In the genomic region with DNA sequence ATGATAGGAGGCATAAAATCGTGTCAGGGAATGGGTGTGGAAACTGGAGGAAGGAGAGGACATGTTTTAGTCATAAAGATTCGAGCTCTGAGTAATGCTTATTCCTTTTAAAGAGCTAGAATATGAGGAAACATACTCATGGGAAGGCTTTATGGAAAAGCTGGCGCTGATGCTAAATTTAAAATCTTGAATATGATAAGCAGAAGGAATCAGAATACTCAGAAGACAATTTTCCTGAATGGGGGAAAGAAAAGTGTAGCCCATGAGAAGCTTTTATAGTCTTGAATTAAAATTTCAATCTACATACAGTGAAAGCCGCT, we compare ENCODE assay signal across 8 mouse cellular contexts.
DNase-seq lines count a peak whose midpoint lies in the region; ATAC-seq and TF ChIP-seq lines count a peak whose summit lies in the region.

No protein-coding gene starts in this region.

- peaks cover 35% of the 10 kb centered on the region for H3K27me3 ChIP-seq in heart, embryonic 10.5 days (ENCODE audit: insufficient read depth, poor library complexity, severe bottlenecking)
- H3K27me3 ChIP-seq in heart, adult 2 months (ENCODE audit: control insufficient read depth, insufficient read depth, low read length), result peaks cover 10% of the 10 kb centered on the region
- peaks cover 24% of the 10 kb centered on the region for H3K27me3 ChIP-seq in E14TG2a.4 (ENCODE audit: insufficient read depth, low read length)
- peaks cover 3% of the 10 kb centered on the region; the same call in 1 of the 2 replicates for H3K27me3 ChIP-seq in hindbrain, embryonic 12.5 days
- peaks cover 58% of the 10 kb centered on the region for H3K27me3 ChIP-seq in midbrain, embryonic 10.5 days (ENCODE audit: low read depth, poor library complexity, severe bottlenecking)

- no peaks in the 10 kb centered on the region for H3K9me3 ChIP-seq in heart, embryonic 10.5 days
- no peaks in the 10 kb centered on the region for H3K9me3 ChIP-seq in E14TG2a.4 (ENCODE audit: low read length)
- H3K9me3 ChIP-seq in hindbrain, embryonic 12.5 days (replicated peaks), result no peaks in the 10 kb centered on the region
- H3K9me3 ChIP-seq in midbrain, embryonic 10.5 days (replicated peaks), result no peaks in the 10 kb centered on the region

- TF ChIP-seq POLR2A in heart, adult 2 months (IDR thresholded peaks at IDR 0.05; ENCODE audit: insufficient read depth, low read depth, low read length), result no peak

- H3K27ac ChIP-seq in heart, embryonic 10.5 days, result peak overlapping the region; percentile 76; the same call in 1 of the 2 replicates
- no peak overlapping the region for H3K27ac ChIP-seq in heart, adult 2 months
- peak overlapping the region; percentile 98 for H3K27ac ChIP-seq in hindbrain, embryonic 12.5 days
- peak overlapping the region; percentile 89; the same call in 1 of the 2 replicates for H3K27ac ChIP-seq in midbrain, embryonic 10.5 days (replicated peaks)

- no peak for ATAC-seq in hindbrain, embryonic 12.5 days (ENCODE audit: low FRiP score)

- no peak for TF ChIP-seq EP300 in heart, adult 2 months (IDR thresholded peaks at IDR 0.05; ENCODE audit: insufficient read depth, low read depth, low read length)

- H3K4me2 ChIP-seq in hindbrain, embryonic 12.5 days (replicated peaks), result peak overlapping the region; percentile 75

- H3K4me1 ChIP-seq in heart, embryonic 10.5 days, result 0 out of 2 replicates have a peak, but pooled peaks cover 5% of the 10 kb centered on the region
- 0 out of 2 replicates have a peak, but pooled peaks cover 2% of the 10 kb centered on the region for H3K4me1 ChIP-seq in heart, adult 2 months (ENCODE audit: control insufficient read depth, insufficient read depth, low read length)
- H3K4me1 ChIP-seq in E14TG2a.4 (replicated peaks; ENCODE audit: low read depth, low read length), result peaks cover 40% of the 10 kb centered on the region
- peaks cover 29% of the 10 kb centered on the region for H3K4me1 ChIP-seq in hindbrain, embryonic 12.5 days
- H3K4me1 ChIP-seq in midbrain, embryonic 10.5 days, result peaks cover 48% of the 10 kb centered on the region

- WGBS in heart, embryonic 10.5 days, result 43% methylated on average over 4 of the region's 4 CpGs
- WGBS in heart, adult 2 months, result 51% methylated on average over 4 of the region's 4 CpGs
- 35% methylated on average over 4 of the region's 4 CpGs for WGBS in hindbrain, embryonic 12.5 days
- 39% methylated on average over 4 of the region's 4 CpGs for WGBS in midbrain, embryonic 10.5 days

- no peak for TF ChIP-seq CTCF in heart, adult 2 months (IDR thresholded peaks at IDR 0.05)
- no peak for TF ChIP-seq CTCF in E14TG2a.4 (conservative IDR thresholded peaks at IDR 0.05; ENCODE audit: low read length)

- no peak for DNase-seq in heart, embryonic 10.5 days (ENCODE audit: low spot score)
- no peak for DNase-seq in heart, adult 2 months
- DNase-seq in midbrain, embryonic 10.5 days (ENCODE audit: low spot score), result no peak
- no peak for DNase-seq in gastrocnemius, adult 8-10 months (ENCODE audit: low spot score in 2 of 2)
- DNase-seq in c-Kit-positive CD71-positive TER-119-positive erythroid progenitor cells, embryonic 14.5 days (ENCODE audit: low spot score), result no peak
- DNase-seq in cerebellum, adult 9-10 months, result no peak

- H3K9ac ChIP-seq in heart, adult 2 months (ENCODE audit: low read depth, low read length), result no peak overlapping the region
- peak overlapping the region; percentile 75; the same call in 1 of the 2 replicates for H3K9ac ChIP-seq in hindbrain, embryonic 12.5 days

- H3K36me3 ChIP-seq in heart, embryonic 10.5 days, result no peaks in the 10 kb centered on the region
- H3K36me3 ChIP-seq in heart, adult 2 months (ENCODE audit: control insufficient read depth, insufficient read depth, low read length), result no peaks in the 10 kb centered on the region
- no peaks in the 10 kb centered on the region for H3K36me3 ChIP-seq in E14TG2a.4 (ENCODE audit: insufficient read depth, low read length)
- no peaks in the 10 kb centered on the region for H3K36me3 ChIP-seq in hindbrain, embryonic 12.5 days
- H3K36me3 ChIP-seq in midbrain, embryonic 10.5 days, result no peaks in the 10 kb centered on the region

- intact Hi-C loops in heart, adult 2 months (cut with DNase I), result loop anchor here (5.0 kb wide), 2 partner anchors 127 to 617 kb away; partner anchors contain the start of gene Tmem161b

- H3K4me3 ChIP-seq in heart, embryonic 10.5 days, result peak overlapping the region; percentile 65
- no peak overlapping the region; the same call in 1 of the 2 replicates for H3K4me3 ChIP-seq in heart, adult 2 months
- H3K4me3 ChIP-seq in E14TG2a.4 (replicated peaks; ENCODE audit: low read length), result peak overlapping the region; percentile 74; the same call in 1 of the 2 replicates
- peak overlapping the region; percentile 45 for H3K4me3 ChIP-seq in hindbrain, embryonic 12.5 days
- H3K4me3 ChIP-seq in midbrain, embryonic 10.5 days, result peak overlapping the region; percentile 56

- H3K79me2 ChIP-seq in heart, adult 2 months (replicated peaks; ENCODE audit: control insufficient read depth, insufficient read depth, low read length), result no peaks in the 10 kb centered on the region
